Mouse (Mus musculus): ENCODE measurements around the gene 4930442H23Rik. TPM values are rescaled to one million over a fixed set of nuclear protein-coding genes. Genes with fewer than 3 reads are reported as not detected.

Gene 4930442H23Rik
- total and polyA plus RNA-seq, 2 experiments from 2014 or later, result not detected

DNA sequence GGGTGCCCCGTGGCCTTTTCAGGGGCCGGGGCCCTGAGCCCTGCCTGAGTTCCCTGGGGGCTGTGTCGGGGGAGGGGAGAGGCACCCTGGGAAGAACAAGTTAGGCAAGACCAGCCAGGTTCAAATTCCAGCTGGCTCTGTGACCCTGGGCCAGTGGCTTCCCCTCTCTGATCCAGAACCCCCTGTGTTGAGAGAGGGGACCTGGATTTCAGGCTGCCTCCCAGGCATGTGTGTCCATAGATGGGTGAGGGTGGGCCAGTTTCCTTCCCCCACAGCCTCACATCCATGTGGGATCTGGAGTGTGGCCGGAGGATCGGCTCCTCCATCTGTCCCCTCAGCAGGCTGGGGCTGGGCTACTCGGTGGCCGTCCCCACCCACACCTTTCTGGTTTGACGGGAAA is 43.6 kb downstream of the 4930442H23Rik start:
- Histone ChIP-seq H3K4me1 (ENCODE audit: insufficient read depth, low read length) (peaks cover 8% of the 10 kb centered on the region; the same call in 1 of the 2 replicates), H3K27me3 (ENCODE audit: insufficient read depth, low read length) (0 out of 2 replicates have a peak, but pooled peaks cover 4% of the 10 kb centered on the region), H3K27ac (ENCODE audit: low read depth, low read length) (no peak overlapping the region), H3K36me3 (ENCODE audit: insufficient read depth, low read length) (peaks cover 13% of the 10 kb centered on the region), H3K9ac (replicated peaks; ENCODE audit: low read length, poor library complexity, severe bottlenecking) (no peak overlapping the region), H3K4me2 (ENCODE audit: low read depth, low read length, poor library complexity, severe bottlenecking) (no peak overlapping the region), H3K9me3 (ENCODE audit: low read length) (no peaks in the 10 kb centered on the region), H3K4me3 (ENCODE audit: low read depth, low read length) (no peak overlapping the region)
- WGBS, result 58% methylated on average over 8 of the region's 8 CpGs
- ATAC-seq (ENCODE audit: low FRiP score) (no peak), DNase-seq (ENCODE audit: low spot score) (no peak)
- TF ChIP-seq CTCF (IDR thresholded peaks at IDR 0.05), result no peak

DNA sequence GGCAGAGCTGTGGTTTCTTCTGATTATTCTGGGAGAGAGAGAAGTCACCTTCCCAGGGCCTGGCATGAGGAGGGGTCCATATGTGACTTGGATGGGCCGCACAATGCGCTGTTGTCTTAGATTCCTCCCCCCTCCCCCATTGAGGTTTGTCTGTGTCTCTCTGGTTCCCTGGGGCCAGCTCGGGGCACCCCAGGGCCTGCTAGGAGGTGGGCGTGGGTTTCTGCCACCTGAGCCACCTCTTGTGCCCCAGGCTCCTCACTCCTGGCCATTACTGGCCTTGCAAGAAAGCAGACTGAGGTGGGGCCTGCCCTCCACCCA is 44.2 kb downstream of the 4930442H23Rik start:
- Histone ChIP-seq H3K4me1 (ENCODE audit: insufficient read depth, low read length) (peaks cover 8% of the 10 kb centered on the region; the same call in 1 of the 2 replicates), H3K27me3 (ENCODE audit: insufficient read depth, low read length) (0 out of 2 replicates have a peak, but pooled peaks cover 6% of the 10 kb centered on the region), H3K4me3 (ENCODE audit: low read depth, low read length) (no peak overlapping the region; the same call in 1 of the 2 replicates), H3K9ac (replicated peaks; ENCODE audit: low read length, poor library complexity, severe bottlenecking) (0 out of 2 replicates have a peak overlapping the region, but pooled peaks have one; percentile 24), H3K27ac (ENCODE audit: low read depth, low read length) (no peak overlapping the region), H3K9me3 (ENCODE audit: low read length) (no peaks in the 10 kb centered on the region), H3K4me2 (ENCODE audit: low read depth, low read length, poor library complexity, severe bottlenecking) (peak overlapping the region; percentile 97; the same call in 1 of the 2 replicates), H3K36me3 (ENCODE audit: insufficient read depth, low read length) (peaks cover 8% of the 10 kb centered on the region)
- no peak for TF ChIP-seq CTCF (IDR thresholded peaks at IDR 0.05)
- DNase-seq (ENCODE audit: low spot score) (no peak), ATAC-seq (ENCODE audit: low FRiP score) (no peak)
- 67% methylated on average over 4 of the region's 4 CpGs for whole genome bisulfite sequencing

GRCm38 (mm10) chr10:81138821-81139528 is 44.7 kb downstream of the 4930442H23Rik start:
- H3K4me2 ChIP-seq (ENCODE audit: low read depth, low read length, poor library complexity, severe bottlenecking), result peak overlapping the region; percentile 97
- peaks cover 8% of the 10 kb centered on the region; the same call in 1 of the 2 replicates for H3K4me1 ChIP-seq (ENCODE audit: insufficient read depth, low read length)
- H3K27ac ChIP-seq (ENCODE audit: low read depth, low read length), result peak overlapping the region; percentile 83
- peak overlapping the region; percentile 92 for H3K4me3 ChIP-seq (ENCODE audit: low read depth, low read length)
- peak overlapping the region; percentile 96 for H3K9ac ChIP-seq (replicated peaks; ENCODE audit: low read length, poor library complexity, severe bottlenecking)
- H3K36me3 ChIP-seq (ENCODE audit: insufficient read depth, low read length), result peaks cover 2% of the 10 kb centered on the region
- no peak for TF ChIP-seq CTCF (IDR thresholded peaks at IDR 0.05)
- WGBS, result 58% methylated on average over 11 of the region's 11 CpGs
- ATAC-seq (ENCODE audit: low FRiP score) (no peak), DNase-seq (ENCODE audit: low spot score) (no peak)
- no peaks in the 10 kb centered on the region for H3K9me3 ChIP-seq (ENCODE audit: low read length)
- peaks cover 10% of the 10 kb centered on the region for H3K27me3 ChIP-seq (ENCODE audit: insufficient read depth, low read length)

DNA sequence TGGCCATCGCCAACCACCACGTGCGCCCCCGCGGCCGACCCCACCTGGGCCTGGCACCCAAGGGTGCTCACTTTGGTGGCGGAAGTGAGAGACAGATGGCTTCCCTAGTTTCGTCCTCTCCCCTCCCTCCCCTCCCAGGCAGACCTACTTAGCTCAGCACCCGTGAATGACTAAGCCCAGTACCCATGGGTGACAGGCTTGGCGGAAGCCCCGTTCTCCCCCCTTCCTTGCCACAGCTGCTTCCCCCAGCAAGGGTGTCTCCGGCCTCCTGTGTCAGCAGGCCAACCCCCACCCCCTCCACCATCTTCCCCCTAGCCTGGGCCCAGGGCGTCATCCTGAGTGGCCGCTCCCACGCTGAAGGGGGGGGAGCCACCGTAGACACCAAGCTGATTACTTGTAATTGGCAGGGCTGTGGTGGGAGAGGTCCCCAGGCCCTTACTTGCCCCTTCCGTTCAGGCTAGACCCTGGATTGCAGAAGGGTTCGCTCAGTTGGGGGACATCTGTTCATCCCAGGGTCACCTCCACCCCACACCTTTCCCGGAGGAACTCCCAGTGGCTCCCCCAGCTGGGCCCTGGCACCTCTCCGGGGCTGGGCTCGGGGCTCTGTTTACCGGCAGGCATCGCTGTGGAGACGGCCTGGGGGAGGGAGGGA is 45.4 kb downstream of the 4930442H23Rik start:
- 0% methylated on average over 18 of the region's 24 CpGs for WGBS
- TF ChIP-seq CTCF (IDR thresholded peaks at IDR 0.05), result no peak
- Histone ChIP-seq H3K27ac (ENCODE audit: low read depth, low read length) (peak overlapping the region; percentile 83), H3K36me3 (ENCODE audit: insufficient read depth, low read length) (no peaks in the 10 kb centered on the region), H3K9ac (replicated peaks; ENCODE audit: low read length, poor library complexity, severe bottlenecking) (peak overlapping the region; percentile 96), H3K9me3 (ENCODE audit: low read length) (no peaks in the 10 kb centered on the region), H3K4me3 (ENCODE audit: low read depth, low read length) (peak overlapping the region; percentile 92), H3K4me2 (ENCODE audit: low read depth, low read length, poor library complexity, severe bottlenecking) (peak overlapping the region; percentile 97), H3K27me3 (ENCODE audit: insufficient read depth, low read length) (peaks cover 13% of the 10 kb centered on the region), H3K4me1 (ENCODE audit: insufficient read depth, low read length) (peaks cover 8% of the 10 kb centered on the region; the same call in 1 of the 2 replicates)
- DNase-seq (ENCODE audit: low spot score), result no peak
- ATAC-seq (ENCODE audit: low FRiP score), result no peak

- Histone ChIP-seq H3K4me3 (ENCODE audit: low read depth, low read length) (peak overlapping the region; percentile 92), H3K9ac (replicated peaks; ENCODE audit: low read length, poor library complexity, severe bottlenecking) (peak overlapping the region; percentile 97), H3K4me1 (ENCODE audit: insufficient read depth, low read length) (peaks cover 8% of the 10 kb centered on the region; the same call in 1 of the 2 replicates), H3K9me3 (ENCODE audit: low read length) (no peaks in the 10 kb centered on the region), H3K27ac (ENCODE audit: low read depth, low read length) (peak overlapping the region; percentile 92), H3K27me3 (ENCODE audit: insufficient read depth, low read length) (peaks cover 13% of the 10 kb centered on the region), H3K4me2 (ENCODE audit: low read depth, low read length, poor library complexity, severe bottlenecking) (peak overlapping the region; percentile 100), H3K36me3 (ENCODE audit: insufficient read depth, low read length) (no peaks in the 10 kb centered on the region)
- DNase-seq (ENCODE audit: low spot score) (peak; percentile 99), ATAC-seq (ENCODE audit: low FRiP score) (peak; percentile 91)
- under 1% methylated on average over 56 of the region's 89 CpGs for WGBS
- TF ChIP-seq CTCF (IDR thresholded peaks at IDR 0.05), result no peak
These were observed 46.2 kb downstream of the 4930442H23Rik start for GRCm38 (mm10) chr10:81137252-81138130.

Measured in midbrain, postnatal 0 days (tissue).